Mouse (Mus musculus) testis, postnatal 10 days (tissue): ENCODE results near the gene Arl4d.
"Not testable (repeated sequence)": the region's sequence is repeated elsewhere in the genome, so short reads cannot be mapped to it uniquely, and the experiment has no call there.

Experiments used
- DNase-seq: peaks from one replicate; pipeline ENCODE4 v3.0.0; 2021; ENCODE audit warnings: low spot score

The Arl4d gene

DNA sequence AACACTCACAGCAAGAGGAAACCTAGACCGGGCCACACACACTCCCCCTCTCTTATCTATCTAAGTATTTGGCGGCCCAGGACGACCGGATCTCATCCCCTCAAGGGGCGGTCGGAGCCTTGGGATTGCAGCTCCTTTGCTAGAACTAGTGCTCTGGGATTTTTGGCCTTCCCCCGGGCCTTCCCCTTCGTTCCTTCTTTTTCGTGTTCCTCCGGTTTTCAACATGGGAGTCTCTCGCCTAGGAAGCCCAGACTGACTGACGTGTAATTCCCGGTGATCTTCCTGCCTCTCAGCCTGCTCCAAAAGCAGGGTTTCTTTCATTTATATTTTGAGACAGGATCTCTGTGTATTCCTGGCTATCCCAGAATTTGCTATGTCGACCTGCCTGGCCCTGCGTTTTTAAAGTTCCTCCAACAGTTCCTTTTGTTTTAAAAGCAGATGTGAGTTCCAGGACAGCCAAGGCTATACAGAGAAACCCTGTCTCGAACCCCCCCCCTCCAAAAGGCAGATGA lies 19.0 kb upstream of the Arl4d start:
- DNase-seq: not testable (repeated sequence)

DNA sequence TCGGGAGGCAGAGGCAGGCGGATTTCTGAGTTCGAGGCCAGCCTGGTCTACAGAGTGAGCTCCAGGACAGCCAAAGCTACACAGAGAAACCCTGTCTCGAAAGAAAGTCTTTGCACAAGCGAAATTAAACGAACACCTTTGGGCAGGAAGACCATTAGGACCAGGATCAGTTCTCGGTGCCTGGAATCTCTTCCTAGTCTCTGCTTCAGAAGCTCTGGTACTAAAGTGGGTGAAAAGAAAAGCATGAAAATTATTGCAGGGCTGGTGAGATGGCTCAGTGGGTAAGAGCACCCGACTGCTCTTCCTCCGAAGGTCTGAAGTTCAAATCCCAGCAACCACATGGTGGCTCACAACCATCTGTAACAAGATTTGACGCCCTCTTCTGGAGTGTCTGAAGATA lies 18.2 kb upstream of the Arl4d start:
- DNase-seq: not testable (repeated sequence)

DNA sequence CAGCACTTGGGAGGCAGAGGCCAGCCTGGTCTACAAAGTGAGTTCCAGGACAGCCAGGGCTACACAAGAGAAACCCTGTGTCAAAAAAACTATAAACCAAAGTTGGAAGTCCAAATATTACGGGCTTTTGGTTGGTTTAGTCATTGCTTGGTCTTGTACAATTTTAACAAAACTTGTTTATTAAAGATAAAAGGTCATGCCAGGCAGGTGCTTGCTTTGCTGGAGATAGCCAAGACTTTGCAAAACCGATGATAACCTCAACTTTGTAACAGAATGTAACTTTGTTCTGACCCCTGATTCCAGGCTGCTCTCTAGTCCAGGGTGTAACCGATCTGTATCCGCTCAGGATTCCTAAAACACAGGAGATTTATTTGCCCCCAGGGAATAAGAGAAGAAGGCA lies 9.0 kb upstream of the Arl4d start:
- DNase-seq: no peak

DNA sequence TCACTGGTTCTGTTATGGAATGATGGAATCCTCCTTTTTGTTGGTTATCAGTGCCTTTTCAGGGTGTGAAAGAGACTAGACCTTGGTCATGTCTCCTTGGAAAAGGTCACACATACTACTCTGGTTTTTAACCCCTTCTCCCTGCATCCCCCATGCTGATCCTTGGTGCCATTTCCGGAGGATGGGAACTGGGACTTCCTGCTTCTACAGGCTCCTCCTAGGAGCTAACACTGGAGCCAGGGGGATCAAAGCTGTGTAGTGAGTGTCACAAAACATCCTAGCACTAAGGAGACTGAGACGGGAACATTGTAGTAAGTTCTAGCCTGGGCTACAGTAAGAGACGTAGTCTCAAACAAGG lies 7.8 kb upstream of the Arl4d start:
- no peak for DNase-seq

DNA sequence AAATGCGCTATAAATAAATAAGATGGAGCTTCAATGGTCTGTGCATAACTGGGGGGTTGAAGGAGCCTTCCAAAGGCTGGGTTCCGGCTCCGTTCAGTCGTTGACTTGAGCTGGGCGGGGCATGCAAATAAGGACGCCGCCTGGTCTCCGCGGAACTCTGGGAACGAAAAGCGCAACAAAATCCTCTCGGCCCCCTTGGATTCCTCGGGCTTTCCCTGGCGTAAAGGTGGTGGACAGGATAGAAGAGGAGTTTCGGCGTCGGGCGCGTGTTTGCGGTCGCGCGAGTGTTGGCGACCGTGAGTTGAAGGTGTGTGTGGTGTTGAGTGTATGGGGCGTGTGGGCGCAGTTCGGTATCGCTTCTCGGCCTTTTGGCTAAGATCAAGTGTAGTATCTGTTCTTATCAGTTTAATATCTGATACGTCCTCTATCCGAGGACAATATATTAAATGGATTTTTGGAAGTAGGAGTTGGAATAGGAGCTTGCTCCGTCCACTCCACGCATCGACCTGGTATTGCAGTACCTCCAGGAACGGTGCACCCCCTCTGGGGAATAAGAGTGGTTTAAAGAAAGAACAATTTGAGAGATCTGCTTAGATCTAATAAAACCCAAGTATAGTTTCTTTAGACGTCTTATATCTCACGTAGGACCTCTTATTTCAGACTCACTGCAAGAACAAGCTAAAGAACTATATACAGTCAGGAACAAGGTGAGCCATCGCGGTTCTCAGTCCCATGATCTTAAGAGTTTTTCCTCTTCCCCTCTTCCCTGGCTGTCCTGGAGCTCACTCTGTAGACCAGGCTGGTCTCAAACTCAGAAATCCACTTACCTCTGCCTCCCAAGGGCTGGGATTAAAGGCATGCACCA lies 7.2 kb upstream of the Arl4d start:
- DNase-seq: peak; percentile 89

DNA sequence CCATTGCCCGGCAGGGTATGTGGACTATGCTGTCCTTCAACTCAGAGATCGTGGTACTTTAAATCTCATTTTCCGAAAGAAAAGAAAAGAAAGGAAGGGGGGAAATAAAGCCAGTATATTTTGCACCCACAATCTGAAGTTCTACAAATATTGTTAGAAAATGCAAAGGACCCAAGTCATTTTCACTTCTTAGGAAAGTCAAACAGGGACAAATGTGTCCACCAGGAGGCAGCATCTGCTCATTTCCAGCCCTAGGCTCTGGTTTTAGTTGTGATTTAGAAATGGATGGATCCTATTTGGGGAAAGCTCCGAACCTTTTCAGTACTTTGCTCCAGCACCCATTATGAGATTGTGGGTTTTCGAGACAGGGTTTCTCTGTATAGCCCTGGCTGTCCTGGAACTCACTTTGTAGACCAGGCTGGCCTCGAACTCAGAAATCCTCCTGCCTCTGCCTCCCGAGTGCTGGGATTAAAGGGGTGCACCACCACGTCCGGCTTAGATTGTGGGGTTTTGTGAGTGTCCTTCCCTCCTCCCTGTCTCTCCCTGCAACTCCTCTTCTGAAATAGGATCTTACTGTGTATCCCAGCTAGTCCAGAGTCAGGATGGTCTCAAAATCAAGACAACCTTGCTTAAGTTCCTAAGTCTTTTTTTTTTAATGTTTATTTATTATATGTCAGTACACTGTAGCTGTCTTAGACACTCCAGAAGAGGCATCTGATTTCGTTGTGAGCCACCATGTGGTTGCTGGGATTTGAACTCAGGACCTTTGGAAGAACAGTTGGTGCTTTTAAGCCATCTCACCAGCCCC lies 6.4 kb upstream of the Arl4d start:
- peak; percentile 79 for DNase-seq

DNA sequence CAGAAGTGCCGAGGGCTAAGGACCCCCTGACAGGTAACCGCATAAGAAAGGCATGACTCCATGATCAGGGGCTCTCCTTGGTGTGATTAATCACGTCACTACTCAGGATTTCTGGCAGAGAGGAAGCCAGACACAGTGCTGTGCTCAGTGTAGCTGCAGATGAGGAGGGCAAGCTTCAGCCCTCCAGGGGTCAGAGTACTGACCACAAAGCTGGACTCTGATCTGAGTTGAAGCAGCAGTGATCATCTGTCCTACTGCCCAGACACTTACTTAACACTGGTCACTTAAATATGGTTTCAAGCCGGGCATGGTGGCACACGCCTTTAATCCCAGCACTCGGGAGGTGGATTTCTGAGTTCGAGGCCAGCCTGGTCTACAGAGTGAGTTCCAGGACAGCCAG lies 4.2 kb upstream of the Arl4d start:
- DNase-seq: no peak

DNA sequence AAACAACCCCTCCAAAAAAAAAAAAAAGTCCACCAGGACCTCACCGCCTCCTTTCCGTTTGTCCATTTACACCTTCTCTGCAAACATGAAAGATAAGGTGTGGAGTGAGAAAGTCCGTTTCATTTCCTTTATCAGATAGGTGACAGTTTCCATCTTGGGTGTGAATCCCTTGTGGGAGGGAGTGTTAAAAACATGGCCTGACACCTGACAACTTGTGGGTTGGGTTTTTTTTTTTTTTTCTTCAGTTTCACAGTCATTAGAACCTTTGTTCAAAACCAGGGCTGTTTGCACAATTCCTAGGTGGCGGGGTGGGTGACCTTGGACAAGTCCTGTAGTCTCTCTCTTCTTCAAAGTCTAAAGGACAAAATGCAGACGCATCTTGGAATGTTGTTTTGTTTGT lies 3.6 kb upstream of the Arl4d start:
- no peak for DNase-seq

DNA sequence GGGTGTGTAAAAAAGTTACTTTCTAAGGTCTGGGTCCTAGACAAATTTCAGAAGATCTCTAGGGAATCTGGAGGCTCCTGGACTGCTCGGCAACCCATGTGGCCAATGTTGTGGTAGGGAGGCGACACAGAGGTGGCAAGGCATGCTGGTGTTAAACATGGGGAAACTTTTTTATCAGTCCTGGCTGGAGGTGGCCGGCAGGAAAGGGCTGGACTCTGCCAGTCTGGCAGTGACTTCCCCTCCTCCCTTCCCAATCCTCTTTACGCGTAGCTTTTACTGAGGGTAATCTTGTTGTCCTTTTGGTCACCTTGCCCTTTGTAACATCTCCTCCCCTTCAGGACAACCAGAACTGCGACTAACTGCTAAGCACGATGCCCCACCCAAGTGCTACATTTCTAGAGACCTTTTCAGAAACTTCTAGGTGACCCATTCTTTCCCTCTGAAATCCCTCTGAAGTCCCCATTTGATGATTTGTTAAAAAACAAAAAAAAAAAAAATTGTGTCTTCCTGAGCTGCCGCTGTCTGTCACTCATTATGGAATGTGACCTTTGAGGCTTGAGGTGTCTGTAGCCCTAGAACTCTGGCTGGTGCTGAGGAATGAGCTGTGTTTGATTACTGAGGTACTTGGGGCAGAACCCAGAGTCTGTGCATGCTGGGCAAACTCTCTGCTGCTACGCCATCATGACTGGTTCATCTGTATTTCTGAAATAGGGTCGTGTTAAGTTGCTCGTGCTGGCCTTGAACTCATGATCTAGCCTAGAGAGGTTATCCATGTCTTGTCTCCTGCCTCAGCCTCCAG lies 1.9 kb upstream of the Arl4d start:
- DNase-seq: no peak

DNA sequence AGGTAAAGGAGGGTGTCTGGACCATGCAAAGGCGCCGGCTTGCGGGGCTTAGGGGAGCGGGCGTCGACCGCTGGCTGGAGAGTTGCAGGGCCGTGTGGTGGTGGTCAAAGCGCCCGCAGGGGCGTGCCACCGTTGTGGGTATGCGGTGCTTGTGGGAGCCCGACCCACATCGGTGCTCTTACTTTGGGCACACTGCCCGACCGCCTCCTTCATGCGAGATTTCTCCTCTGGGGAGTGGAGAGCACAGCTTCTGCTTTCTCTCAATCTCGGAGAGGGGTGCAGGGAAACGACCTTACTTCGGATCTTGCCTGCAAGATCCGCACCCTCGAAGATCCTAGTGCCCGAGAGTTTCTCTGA lies 273 bp downstream of the Arl4d start:
- no peak for DNase-seq

DNA sequence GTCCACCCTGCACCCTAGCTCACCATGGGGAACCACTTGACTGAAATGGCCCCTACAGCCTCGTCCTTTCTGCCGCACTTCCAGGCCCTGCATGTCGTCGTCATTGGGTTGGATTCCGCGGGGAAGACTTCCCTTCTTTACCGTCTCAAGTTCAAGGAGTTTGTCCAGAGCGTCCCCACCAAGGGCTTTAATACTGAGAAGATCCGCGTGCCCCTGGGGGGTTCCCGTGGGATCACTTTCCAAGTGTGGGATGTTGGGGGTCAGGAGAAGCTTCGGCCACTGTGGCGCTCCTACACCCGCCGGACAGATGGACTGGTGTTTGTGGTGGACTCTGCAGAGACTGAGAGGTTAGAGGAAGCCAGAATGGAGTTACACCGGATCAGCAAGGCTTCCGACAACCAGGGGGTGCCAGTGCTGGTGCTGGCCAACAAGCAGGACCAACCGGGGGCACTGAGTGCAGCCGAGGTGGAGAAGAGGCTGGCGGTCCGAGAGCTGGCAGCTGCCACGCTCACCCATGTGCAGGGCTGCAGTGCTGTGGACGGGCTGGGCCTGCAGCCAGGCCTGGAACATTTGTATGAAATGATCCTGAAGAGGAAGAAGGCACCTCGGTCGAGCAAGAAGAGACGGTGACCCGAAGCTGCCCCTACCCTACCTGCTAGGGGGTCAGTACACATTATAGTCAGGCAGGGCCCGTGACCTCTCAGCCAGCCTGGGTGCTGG lies 1.4 kb downstream of the Arl4d start:
- DNase-seq: peak; percentile 62

DNA sequence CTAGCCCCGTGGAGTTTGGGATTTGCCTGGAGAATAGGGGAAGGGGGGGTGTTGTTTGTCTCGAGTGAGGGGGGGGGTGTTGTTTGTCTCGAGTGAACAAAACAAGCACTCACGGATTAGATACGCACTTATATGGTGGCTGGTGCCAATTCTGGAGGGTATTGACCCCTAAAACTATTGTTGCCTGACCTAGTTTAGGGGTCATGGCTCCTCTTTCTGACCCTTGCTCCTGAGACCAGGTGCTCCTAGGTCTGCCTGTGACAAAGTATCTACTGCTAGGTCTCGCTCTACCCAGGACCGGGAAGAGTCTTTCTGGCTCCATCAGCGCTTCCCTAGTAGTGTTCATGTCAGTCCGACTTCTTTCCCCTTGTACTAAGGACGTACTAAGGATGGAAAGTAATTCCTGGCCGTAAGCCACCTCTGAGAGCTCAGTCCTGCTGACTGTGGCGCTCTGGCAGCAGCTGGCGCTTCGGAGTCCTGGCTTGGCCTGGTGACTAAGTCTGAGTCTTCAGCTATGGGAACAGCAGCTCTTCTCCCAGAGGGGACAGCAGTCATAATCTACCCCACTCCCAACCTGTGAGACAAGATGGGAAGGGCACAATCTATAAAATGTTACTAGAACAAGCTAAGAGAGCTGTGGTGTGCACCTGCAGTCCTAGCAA lies 2.7 kb downstream of the Arl4d start:
- peak; percentile 66 for DNase-seq

DNA sequence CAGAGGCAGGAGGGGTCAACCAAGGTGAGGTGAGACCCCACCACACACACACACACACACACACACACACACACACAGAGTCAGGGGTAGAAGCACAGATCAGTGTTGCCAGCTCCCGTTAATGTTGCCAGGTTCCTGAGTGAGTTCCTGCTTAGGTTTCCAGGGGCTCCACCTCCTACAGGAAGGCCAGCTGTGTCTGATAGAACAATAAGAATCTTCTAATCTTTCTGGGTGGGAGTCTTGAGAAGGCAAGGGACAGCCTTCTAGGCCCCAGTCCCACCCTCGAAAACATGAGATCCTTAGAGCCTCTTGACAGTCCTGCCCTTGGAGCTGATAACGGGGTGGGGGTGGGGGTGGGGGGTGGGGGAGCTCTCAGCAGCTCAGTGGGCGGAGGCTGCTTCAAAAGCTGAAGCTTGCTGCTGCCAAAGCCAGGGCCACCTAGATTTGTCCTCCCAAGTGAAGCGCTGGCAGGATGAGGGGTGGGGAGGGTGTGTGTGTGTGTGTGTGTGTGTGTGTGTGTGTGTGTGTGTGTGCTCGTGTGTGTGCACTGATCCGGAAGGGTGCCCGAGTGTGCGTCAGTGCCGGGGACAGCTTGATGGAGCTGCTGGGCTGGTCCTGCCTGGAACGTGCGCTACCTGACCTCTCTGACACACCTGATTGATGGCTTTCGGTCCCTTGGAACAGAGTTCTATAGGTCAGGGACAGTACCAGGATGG lies 3.4 kb downstream of the Arl4d start:
- DNase-seq: peak; percentile 66

DNA sequence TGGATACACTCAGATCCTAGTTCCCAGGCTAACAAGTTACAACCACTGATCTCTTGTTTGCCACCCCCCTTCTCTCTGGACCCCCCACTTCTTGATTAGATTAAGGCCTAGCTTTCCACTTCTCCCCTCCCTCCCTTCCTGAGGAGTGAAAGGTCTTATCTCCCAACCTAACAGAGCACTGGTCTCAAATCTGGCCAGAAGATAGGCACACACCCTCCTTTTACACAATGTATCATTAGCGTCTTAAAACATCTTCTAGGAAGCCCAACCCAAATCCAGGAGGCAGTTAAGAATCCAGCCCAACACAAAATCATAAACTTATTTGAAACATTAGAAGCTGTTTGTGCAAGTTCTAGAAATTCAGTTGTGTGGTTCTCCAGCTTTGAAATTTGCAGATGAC lies 5.0 kb downstream of the Arl4d start:
- no peak for DNase-seq

DNA sequence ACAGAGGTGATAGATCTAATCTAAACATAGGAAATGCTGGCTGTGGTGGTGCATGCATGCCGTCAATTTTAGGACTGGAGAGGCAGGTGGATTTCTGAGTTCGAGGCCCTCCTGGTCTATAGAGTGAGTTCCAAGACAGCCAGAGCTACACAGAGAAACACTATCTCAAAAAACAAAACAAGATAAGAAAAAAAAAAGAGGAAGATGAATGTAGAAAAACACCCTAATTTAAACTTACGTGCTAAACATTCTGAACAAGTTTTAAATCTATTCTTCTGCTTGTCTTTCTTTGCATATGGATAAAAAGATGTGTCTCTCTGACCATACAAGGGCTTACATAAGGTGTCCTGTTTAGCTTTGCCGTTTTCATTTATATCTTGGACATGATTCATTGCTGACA lies 5.9 kb downstream of the Arl4d start:
- DNase-seq: no peak

DNA sequence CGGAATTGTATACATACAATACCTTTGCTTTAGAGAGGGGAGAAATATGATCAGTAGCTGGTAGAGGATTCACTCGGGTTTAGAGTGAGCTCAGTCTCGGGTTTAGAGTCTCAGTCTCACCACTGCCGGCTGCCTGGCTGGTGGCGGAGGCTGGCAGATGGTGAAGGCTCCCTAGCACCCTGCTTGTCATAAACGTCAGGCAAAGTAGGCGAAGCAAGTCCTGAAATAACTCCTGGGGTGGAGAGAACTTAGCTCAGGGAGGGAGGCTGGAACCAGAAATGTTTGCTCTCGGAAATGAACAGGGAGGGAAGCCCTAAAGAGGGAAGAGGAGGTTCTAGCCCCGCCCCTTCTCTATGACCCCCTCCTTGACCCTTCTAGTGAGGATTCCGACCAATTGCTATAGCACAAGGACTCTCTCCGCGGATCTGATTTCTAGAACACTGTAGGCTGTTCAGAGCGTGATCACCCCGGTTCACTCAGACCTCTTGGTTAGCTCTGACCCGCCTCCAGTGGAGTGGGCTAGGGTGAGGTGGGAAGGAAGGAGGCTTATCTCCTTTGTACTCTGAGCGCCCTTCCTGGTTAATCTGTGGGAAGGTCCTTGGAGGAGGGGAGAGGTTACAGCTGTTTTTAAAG lies 7.8 kb downstream of the Arl4d start:
- DNase-seq: peak; percentile 68

DNA sequence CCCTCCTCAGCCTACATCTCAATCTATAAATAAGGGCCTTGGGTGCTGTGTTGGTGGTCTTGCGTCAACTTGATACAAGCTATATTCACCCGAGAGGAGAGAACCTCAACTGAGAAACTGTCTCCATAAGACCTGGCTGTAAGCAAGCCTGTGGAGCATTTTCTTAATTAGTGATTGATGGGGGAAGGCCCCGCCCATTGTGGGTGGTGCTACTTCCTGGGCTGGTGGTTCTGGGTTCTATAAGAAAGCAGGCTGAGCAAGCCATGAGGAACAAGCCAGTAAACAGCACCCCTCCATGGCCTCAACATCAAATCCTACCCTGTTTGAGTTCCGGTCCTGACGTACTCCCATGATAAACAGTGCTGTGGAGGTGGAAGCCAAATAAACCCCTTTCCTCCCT lies 8.8 kb downstream of the Arl4d start:
- DNase-seq: no peak

DNA sequence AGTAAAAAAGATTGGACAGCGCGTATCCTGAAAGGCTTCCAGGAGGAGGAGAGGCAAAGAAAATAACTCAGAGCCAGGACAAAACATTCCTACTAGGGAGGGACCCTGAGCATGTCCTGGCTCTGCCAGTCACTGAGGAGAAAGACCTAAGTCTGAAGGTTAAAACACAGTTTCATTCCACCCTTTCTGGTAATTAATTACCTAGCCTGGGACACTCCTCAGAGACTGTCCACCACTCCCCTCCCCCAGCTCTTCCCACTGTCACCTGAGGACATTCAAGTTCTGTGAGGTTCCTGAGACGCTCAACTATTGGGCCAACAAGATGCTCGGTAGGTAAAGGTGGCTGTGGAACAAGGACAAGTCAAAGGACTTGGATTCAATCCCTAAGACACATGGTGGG lies 10.0 kb downstream of the Arl4d start:
- DNase-seq: no peak

DNA sequence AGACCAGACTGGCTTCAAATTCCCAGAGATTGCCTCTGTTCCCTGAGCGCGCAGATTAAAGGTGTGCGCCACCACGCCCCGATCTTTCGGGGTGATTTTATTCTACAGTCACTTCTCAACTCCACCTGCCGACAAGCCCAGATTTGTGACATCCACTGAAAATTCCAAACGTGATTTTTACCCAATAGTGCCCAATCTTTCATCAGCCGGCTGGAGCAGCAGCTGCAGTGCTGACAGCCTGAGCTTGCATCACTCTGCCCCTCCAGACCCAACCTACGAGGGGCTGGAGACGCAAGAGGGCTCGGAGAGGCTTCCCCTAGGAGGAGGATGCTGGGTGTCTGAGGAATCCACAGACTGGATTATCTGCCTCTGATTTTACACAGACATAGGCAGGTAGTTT lies 12.3 kb downstream of the Arl4d start:
- no peak for DNase-seq

DNA sequence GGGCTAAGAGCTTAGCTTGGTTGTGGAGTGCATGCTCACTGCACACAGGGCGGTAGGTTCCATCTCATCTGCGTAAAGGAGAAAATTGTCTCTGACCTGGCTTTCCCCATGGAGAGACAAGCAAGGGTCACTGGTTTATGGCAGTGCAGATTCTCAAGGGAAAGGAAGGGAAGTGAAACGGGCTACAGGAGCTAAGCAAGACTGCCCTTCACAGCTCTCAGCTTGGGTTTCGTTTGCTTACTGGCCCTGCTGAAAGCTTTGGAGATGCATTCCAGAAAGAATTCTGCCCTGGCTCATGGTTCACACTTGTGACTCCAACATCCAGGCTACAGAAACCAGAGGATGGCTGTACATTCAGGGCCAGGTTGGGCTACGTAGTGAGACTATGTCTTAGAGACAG lies 13.4 kb downstream of the Arl4d start:
- no peak for DNase-seq
